Mouse (Mus musculus) liver, embryonic 11.5 days (tissue): ENCODE measurements around the gene Mafk. TPM values are rescaled to one million over a fixed set of nuclear protein-coding genes. Genes with fewer than 3 reads are reported as not detected.

Experiments used
- ATAC-seq: fragments of 200-750 bp; cut with Nextera tagmentation; replicated peaks from 2 replicates; pipeline ENCODE4 v1.8.0; 2017; ENCODE audit warnings: moderate number of reproducible peaks, mild to moderate bottlenecking, moderate TSS enrichment, moderate library complexity; ENCODE audit not compliant: low FRiP score
- DNase-seq: peaks from one replicate; pipeline ENCODE4 v3.0.0-alpha.2; 2017; ENCODE audit warnings: low spot score
- H3K27ac ChIP-seq: fragments of 300-500 bp; sonication (generic); 2 replicates; pipeline ENCODE4 v1.5.1; 2014; ENCODE audit warnings: mild to moderate bottlenecking, low read depth, low read length, control low read depth
- H3K27me3 ChIP-seq: fragments of 300-500 bp; sonication (generic); replicated peaks from 2 replicates; pipeline ENCODE4 v1.6.1; 2014; ENCODE audit warnings: low read length, mixed read lengths; ENCODE audit not compliant: control insufficient read depth, insufficient read depth
- H3K36me3 ChIP-seq: fragments of 300-500 bp; sonication (generic); 2 replicates; pipeline ENCODE4 v1.6.1; 2014; ENCODE audit warnings: mild to moderate bottlenecking, low read length, moderate library complexity, mixed read lengths; ENCODE audit not compliant: control insufficient read depth, insufficient read depth
- H3K4me1 ChIP-seq: fragments of 300-500 bp; sonication (generic); replicated peaks from 2 replicates; pipeline ENCODE4 v1.6.1; 2014; ENCODE audit warnings: low read length, mixed read lengths; ENCODE audit not compliant: control insufficient read depth, insufficient read depth
- H3K4me2 ChIP-seq: fragments of 300-500 bp; sonication (generic); 2 replicates; pipeline ENCODE4 v1.6.1; 2014; ENCODE audit warnings: mild to moderate bottlenecking, control low read depth, moderate library complexity
- H3K4me3 ChIP-seq: fragments of 300-500 bp; sonication (generic); 2 replicates; pipeline ENCODE4 v1.5.1; 2014; ENCODE audit warnings: low read depth, low read length, control low read depth
- H3K9ac ChIP-seq: fragments of 300-500 bp; sonication (generic); 2 replicates; pipeline ENCODE4 v1.6.1; 2014; ENCODE audit warnings: low read depth, low read length, control low read depth
- H3K9me3 ChIP-seq: fragments of 300-500 bp; sonication (generic); 2 replicates; pipeline ENCODE4 v1.6.1; 2016; ENCODE audit warnings: low read length, inconsistent platforms, mixed read lengths; ENCODE audit not compliant: control insufficient read depth
- WGBS: fragments of 180-500 bp; shearing (Covaris S2); extraction: QIAGEN DNeasy Blood & Tissue Kit; methylation state at CpG from one replicate; pipeline ENCODE4 v1.1.7; 2014; 5-methylcytosine and 5-hydroxymethylcytosine counted together
- polyA plus RNA-seq: library from polyadenylated mRNA; unstranded; fragments of >200 nt; fragmentation: Nextera tagmentation; extraction: Ambion mirVana; gene quantifications from 2 replicates; pipeline ENCODE4 v1.2.1, GENCODE M21; 2014

Mafk gene
- polyA plus RNA-seq, 1 experiment from 2014 or later = 30.4 TPM

DNA sequence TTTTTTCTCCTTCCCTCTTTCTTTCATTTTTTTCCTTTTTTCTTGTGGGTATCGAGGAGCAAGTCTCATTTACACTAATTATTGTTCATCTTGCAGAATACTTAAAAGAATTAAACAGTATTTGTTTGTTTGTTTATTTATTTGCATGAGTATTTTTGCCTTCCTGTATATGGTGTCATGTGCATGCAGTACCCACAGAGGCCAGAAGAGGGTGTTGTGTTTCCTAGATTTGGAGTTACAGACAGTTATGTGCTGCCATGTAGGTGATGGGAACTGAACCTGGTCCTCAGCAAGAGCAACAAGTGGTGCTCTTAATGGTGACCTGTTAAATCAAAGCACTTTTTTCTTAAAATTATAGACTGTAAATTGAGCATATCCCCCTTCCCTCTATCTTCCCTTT lies 36.3 kb downstream of the Mafk start:
- Histone ChIP-seq H3K27ac (no peak overlapping the region), H3K4me2 (no peak overlapping the region; the same call in 1 of the 2 replicates), H3K9me3 (no peaks in the 10 kb centered on the region), H3K4me1 (peaks cover 13% of the 10 kb centered on the region), H3K4me3 (no peak overlapping the region), H3K36me3 (peaks cover 16% of the 10 kb centered on the region), H3K27me3 (no peaks in the 10 kb centered on the region), H3K9ac (no peak overlapping the region)
- DNase-seq (no peak), ATAC-seq (no peak)
- WGBS = 92% methylated on average over 1 of the region's 1 CpGs

GRCm38 (mm10) chr5:139829384-139829783 lies 38.1 kb downstream of the Mafk start:
- Histone ChIP-seq H3K27me3 (no peaks in the 10 kb centered on the region), H3K4me2 (no peak overlapping the region), H3K4me3 (no peak overlapping the region), H3K27ac (no peak overlapping the region), H3K9me3 (no peaks in the 10 kb centered on the region), H3K9ac (no peak overlapping the region), H3K36me3 (peaks cover 4% of the 10 kb centered on the region; the same call in 1 of the 2 replicates), H3K4me1 (peaks cover 10% of the 10 kb centered on the region)
- no peak for ATAC-seq
- 66% methylated on average over 13 of the region's 13 CpGs for WGBS
- no peak for DNase-seq

GRCm38 (mm10) chr5:139830734-139831133 lies 39.4 kb downstream of the Mafk start:
- Histone ChIP-seq H3K9me3 (no peaks in the 10 kb centered on the region), H3K27ac (no peak overlapping the region), H3K36me3 (no peaks in the 10 kb centered on the region), H3K4me2 (no peak overlapping the region), H3K27me3 (no peaks in the 10 kb centered on the region), H3K4me3 (no peak overlapping the region), H3K9ac (no peak overlapping the region), H3K4me1 (peaks cover 4% of the 10 kb centered on the region)
- DNase-seq = no peak
- no peak for ATAC-seq
- 79% methylated on average over 3 of the region's 3 CpGs for WGBS

GRCm38 (mm10) chr5:139832125-139832524 lies 40.8 kb downstream of the Mafk start:
- ATAC-seq (no peak), DNase-seq (no peak)
- no peak overlapping the region for H3K9ac ChIP-seq
- H3K9me3 ChIP-seq = no peaks in the 10 kb centered on the region
- H3K4me1 ChIP-seq = no peaks in the 10 kb centered on the region
- no peaks in the 10 kb centered on the region for H3K36me3 ChIP-seq
- WGBS = 38% methylated on average over 7 of the region's 7 CpGs
- no peaks in the 10 kb centered on the region for H3K27me3 ChIP-seq
- H3K4me2 ChIP-seq = no peak overlapping the region
- no peak overlapping the region for H3K27ac ChIP-seq
- H3K4me3 ChIP-seq = no peak overlapping the region

DNA sequence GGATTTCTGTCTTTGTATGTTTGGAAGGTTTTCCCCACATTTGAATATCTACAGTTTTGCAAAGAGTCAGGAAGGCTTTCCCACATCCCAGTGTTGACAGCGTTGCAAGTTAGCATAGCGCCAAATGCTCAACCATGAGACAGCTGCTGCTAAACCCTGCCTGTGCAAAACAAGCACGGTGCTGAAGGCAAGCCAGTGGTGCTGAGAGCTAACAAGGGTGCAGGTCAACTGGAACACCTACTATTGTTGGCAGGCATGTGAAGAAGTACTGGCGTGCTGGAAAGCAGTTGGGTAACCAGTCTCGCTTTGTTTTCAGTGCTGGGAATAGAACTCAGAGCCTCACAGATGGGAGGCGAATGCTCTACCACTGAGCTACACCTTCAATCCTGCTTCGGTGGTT lies 44.4 kb downstream of the Mafk start:
- H3K27ac ChIP-seq = no peak overlapping the region
- no peak overlapping the region for H3K9ac ChIP-seq
- no peak overlapping the region for H3K4me3 ChIP-seq
- H3K36me3 ChIP-seq = no peaks in the 10 kb centered on the region
- H3K9me3 ChIP-seq = no peaks in the 10 kb centered on the region
- no peaks in the 10 kb centered on the region for H3K4me1 ChIP-seq
- H3K27me3 ChIP-seq = no peaks in the 10 kb centered on the region
- DNase-seq (no peak), ATAC-seq (no peak)
- 86% methylated on average over 7 of the region's 7 CpGs for WGBS
- H3K4me2 ChIP-seq = no peak overlapping the region

DNA sequence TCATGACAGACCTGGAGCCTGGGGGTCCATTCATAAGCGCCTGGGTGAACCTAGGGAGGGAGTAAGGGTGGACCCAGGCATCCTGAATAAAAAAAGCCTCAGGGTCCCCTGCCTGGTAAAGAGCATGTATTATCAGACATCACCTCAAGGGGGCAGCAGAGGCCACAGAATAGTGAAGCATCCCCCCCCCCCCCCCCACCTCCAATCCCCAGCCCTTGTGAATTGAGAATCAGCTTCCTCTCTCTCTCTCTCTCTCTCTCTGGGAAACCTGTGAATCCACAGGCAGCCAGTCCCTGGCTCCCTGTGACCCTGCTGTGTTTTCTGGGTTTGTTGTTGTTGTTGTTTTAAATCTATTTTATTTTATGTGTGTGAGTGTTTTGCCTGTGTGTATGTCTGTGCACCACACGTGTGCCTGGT lies 47.2 kb downstream of the Mafk start:
- no peak for DNase-seq
- H3K36me3 ChIP-seq = no peaks in the 10 kb centered on the region
- H3K27me3 ChIP-seq = 0 out of 2 replicates have a peak, but pooled peaks cover 3% of the 10 kb centered on the region
- no peak for ATAC-seq
- 29% methylated on average over 2 of the region's 2 CpGs for WGBS
- no peaks in the 10 kb centered on the region for H3K9me3 ChIP-seq
- no peak overlapping the region for H3K4me2 ChIP-seq
- no peaks in the 10 kb centered on the region for H3K4me1 ChIP-seq
- H3K9ac ChIP-seq = no peak overlapping the region
- H3K4me3 ChIP-seq = no peak overlapping the region
- H3K27ac ChIP-seq = no peak overlapping the region

DNA sequence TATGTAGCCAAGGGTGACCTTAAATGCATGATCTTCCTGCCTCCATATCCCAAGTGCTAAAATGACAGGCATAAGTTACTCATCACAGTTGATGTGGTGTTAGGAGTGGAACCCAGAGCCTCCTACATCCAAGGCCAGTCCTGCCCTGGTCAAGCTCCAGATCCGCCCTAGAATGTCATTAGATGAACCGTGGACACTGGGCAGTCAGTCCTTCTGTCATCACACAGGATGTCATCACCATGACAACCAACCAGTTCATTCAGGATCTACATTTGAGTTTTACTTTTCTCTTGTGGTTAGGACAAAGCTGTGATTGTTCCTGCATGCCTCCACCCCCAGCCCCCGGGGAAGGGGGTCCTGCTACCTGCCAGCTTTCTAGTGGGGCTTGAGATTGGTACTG lies 47.8 kb downstream of the Mafk start:
- Histone ChIP-seq H3K9ac (no peak overlapping the region), H3K27ac (no peak overlapping the region), H3K36me3 (no peaks in the 10 kb centered on the region), H3K4me3 (no peak overlapping the region), H3K4me1 (no peaks in the 10 kb centered on the region), H3K27me3 (0 out of 2 replicates have a peak, but pooled peaks cover 3% of the 10 kb centered on the region), H3K4me2 (no peak overlapping the region), H3K9me3 (no peaks in the 10 kb centered on the region)
- ATAC-seq (no peak), DNase-seq (no peak)
- 52% methylated on average over 3 of the region's 3 CpGs for WGBS

GRCm38 (mm10) chr5:139849626-139850320 lies 58.5 kb downstream of the Mafk start:
- Histone ChIP-seq H3K4me2 (no peak overlapping the region), H3K27me3 (no peaks in the 10 kb centered on the region), H3K4me3 (no peak overlapping the region), H3K4me1 (no peaks in the 10 kb centered on the region), H3K36me3 (no peaks in the 10 kb centered on the region), H3K9me3 (peaks cover 2% of the 10 kb centered on the region; the same call in 1 of the 2 replicates), H3K9ac (no peak overlapping the region), H3K27ac (no peak overlapping the region)
- no peak for DNase-seq
- 80% methylated on average over 12 of the region's 12 CpGs for WGBS
- ATAC-seq = no peak
